Comparison of ENCODE assay signal across 7 mouse cellular contexts in genomic region chr6:149308956-149309932, GRCm38 (mm10). TPM values are rescaled to one million over a fixed set of nuclear protein-coding genes. Genes with fewer than 3 reads are reported as not detected.
DNase-seq lines count a peak whose midpoint lies in the region; ATAC-seq lines count a peak whose summit lies in the region.

Gene Resf1, plus strand, starts transcription at chr6:149309414.

- peaks cover 31% of the 10 kb centered on the region for H3K36me3 ChIP-seq in limb, embryonic 10.5 days
- peaks cover 18% of the 10 kb centered on the region for H3K36me3 ChIP-seq in midbrain, embryonic 13.5 days

- peak within 1 kb of the TSS; percentile 65 for H3K4me2 ChIP-seq in midbrain, embryonic 13.5 days (replicated peaks)

- no peaks in the 10 kb centered on the region for H3K27me3 ChIP-seq in limb, embryonic 10.5 days (ENCODE audit: low read depth, poor library complexity, severe bottlenecking)
- H3K27me3 ChIP-seq in midbrain, embryonic 13.5 days, result no peaks in the 10 kb centered on the region

- peak within 1 kb of the TSS; percentile 98 for H3K27ac ChIP-seq in limb, embryonic 10.5 days
- H3K27ac ChIP-seq in midbrain, embryonic 13.5 days, result peak within 1 kb of the TSS; percentile 99

- 6% methylated on average over 61 of the region's 61 CpGs for WGBS in limb, embryonic 10.5 days
- WGBS in midbrain, embryonic 13.5 days, result 5% methylated on average over 61 of the region's 61 CpGs

- peak; percentile 93 for ATAC-seq in granulocyte monocyte progenitor cell, adult 5-6 weeks (replicated peaks; ENCODE audit: poor library complexity, severe bottlenecking)
- ATAC-seq in midbrain, embryonic 13.5 days, result peak; percentile 100

- peak within 1 kb of the TSS; percentile 97 for H3K9ac ChIP-seq in midbrain, embryonic 13.5 days (replicated peaks)

- peaks cover 9% of the 10 kb centered on the region for H3K4me1 ChIP-seq in limb, embryonic 10.5 days
- peaks cover 24% of the 10 kb centered on the region for H3K4me1 ChIP-seq in midbrain, embryonic 13.5 days (replicated peaks)

- DNase-seq in adrenal gland, adult 8-10 months, result peak; percentile 83
- peak; percentile 90 for DNase-seq in embryo, embryonic 9.5 days (ENCODE audit: extremely low spot score)
- DNase-seq in kidney, adult 11 months, result peak; percentile 90
- DNase-seq in limb, embryonic 10.5 days (ENCODE audit: low spot score), result peak; percentile 91
- DNase-seq in spleen, adult 12 weeks (ENCODE audit: low spot score), result peak; percentile 81

- H3K4me3 ChIP-seq in limb, embryonic 10.5 days, result peak within 1 kb of the TSS; percentile 76
- peak within 1 kb of the TSS; percentile 90 for H3K4me3 ChIP-seq in midbrain, embryonic 13.5 days (replicated peaks)

- no peaks in the 10 kb centered on the region for H3K9me3 ChIP-seq in limb, embryonic 10.5 days (replicated peaks)
- H3K9me3 ChIP-seq in midbrain, embryonic 13.5 days, result no peaks in the 10 kb centered on the region

RNA-seq across cellular contexts. Expression of gene Resf1, which starts in this region (rescaled TPM):
- 10 to 100 TPM; 29.2 to 48.3 (median 43.2) TPM for total RNA-seq in adrenal gland, adult 8-10 months (2022)
- 26.0 and 26.5 TPM in 2 replicates for total RNA-seq in granulocyte monocyte progenitor cell, adult 5-6 weeks (2014; fragmentation: Nextera tagmentation)
- total RNA-seq in granulocyte monocyte progenitor cell, adult 5-6 weeks (2017), result 29.9 and 47.7 TPM in 2 replicates
- 51.8 and 61.6 TPM in 2 replicates for polyA plus RNA-seq in limb, embryonic 10.5 days (2016; fragmentation: Nextera tagmentation; extraction: Ambion mirVana)
- 39.7 and 41.2 TPM in 2 replicates for polyA plus RNA-seq in midbrain, embryonic 13.5 days (2015; fragmentation: Nextera tagmentation; extraction: Ambion mirVana)

Comparison
In these comparisons a context has a peak if more than half of its experiments do, and no peak if none do; other contexts are left out.
1. Peak in every context shown above with its lines: DNase-seq, ATAC-seq, H3K4me3 ChIP-seq and H3K27ac ChIP-seq.